Mouse (Mus musculus) heart, adult 2 months (tissue): ENCODE data around the gene Cdh26. TPM values are rescaled to one million over a fixed set of nuclear protein-coding genes. Genes with fewer than 3 reads are reported as not detected.

Experiments
- DNase-seq, 2 experiments: peaks; one replicate each; pipeline ENCODE4 v3.0.0; 2021
- H3K27ac ChIP-seq: fragments of 200-600 bp; 2 replicates; pipeline ENCODE4 v1.8.1; 2022
- H3K27me3 ChIP-seq: fragments of 200-500 bp; 2 replicates; pipeline ENCODE4 v1.6.1; 2012; ENCODE audit warnings: mild to moderate bottlenecking, low read length, inconsistent platforms, mixed read lengths; ENCODE audit not compliant: control insufficient read depth, insufficient read depth
- H3K36me3 ChIP-seq: fragments of 200-500 bp; 2 replicates; pipeline ENCODE4 v1.6.1; 2012; ENCODE audit warnings: low read length, inconsistent platforms; ENCODE audit not compliant: control insufficient read depth, insufficient read depth
- H3K4me1 ChIP-seq: fragments of 200-500 bp; 2 replicates; pipeline ENCODE4 v1.6.1; 2011; ENCODE audit warnings: low read length; ENCODE audit not compliant: control insufficient read depth, insufficient read depth
- H3K4me3 ChIP-seq: fragments of 200-600 bp; 2 replicates; pipeline ENCODE4 v1.8.1; 2022
- H3K79me2 ChIP-seq: fragments of 200-500 bp; replicated peaks from 2 replicates; pipeline ENCODE4 v1.6.1; 2012; ENCODE audit warnings: mild to moderate bottlenecking, inconsistent platforms, low read length, moderate library complexity, mixed read lengths; ENCODE audit not compliant: control insufficient read depth, insufficient read depth
- H3K9ac ChIP-seq: fragments of 200-500 bp; 2 replicates; pipeline ENCODE4 v1.6.1; 2012; ENCODE audit warnings: low read depth, mild to moderate bottlenecking, control low read depth, inconsistent platforms, low read length, mixed read lengths
- CTCF ChIP-seq: fragments of 200-600 bp; IDR thresholded peaks from 2 replicates; pipeline ENCODE4 v1.8.1; 2022; ENCODE audit warnings: antibody characterized with exemption, mild to moderate bottlenecking, moderate library complexity
- EP300 ChIP-seq: fragments of 200-500 bp; IDR thresholded peaks from 2 replicates; pipeline ENCODE4 v1.6.1; 2011; ENCODE audit warnings: low read depth, low read length, control low read depth; ENCODE audit not compliant: insufficient read depth
- POLR2A ChIP-seq: fragments of 200-500 bp; IDR thresholded peaks from 2 replicates; pipeline ENCODE4 v1.6.1; 2011; ENCODE audit warnings: mild to moderate bottlenecking, low read depth, low read length, control low read depth; ENCODE audit not compliant: insufficient read depth
- WGBS: fragments of 180-500 bp; shearing (Covaris S2); methylation state at CpG from one replicate; pipeline ENCODE4 v1.1.7; 2018; 5-methylcytosine and 5-hydroxymethylcytosine counted together
- intact Hi-C: fragments of 180-260 bp; cut with DNase I; formaldehyde crosslinking; loops from one replicate; pipeline ENCODE4 v1.15.1; 2025
- polyA plus RNA-seq: library from polyadenylated mRNA; depleted of rRNA; stranded (reverse); fragments of >200 nt; gene quantifications from 2 replicates; pipeline ENCODE4 v1.2.3, GENCODE M21; 2012
- total RNA-seq, 2 experiments: library from RNA; stranded (reverse); gene quantifications; 2 replicates each; pipeline ENCODE4 v1.2.3; 2021

Gene Cdh26
- total and polyA plus RNA-seq, 3 experiments: 0.76 TPM; not detected in 2

DNA sequence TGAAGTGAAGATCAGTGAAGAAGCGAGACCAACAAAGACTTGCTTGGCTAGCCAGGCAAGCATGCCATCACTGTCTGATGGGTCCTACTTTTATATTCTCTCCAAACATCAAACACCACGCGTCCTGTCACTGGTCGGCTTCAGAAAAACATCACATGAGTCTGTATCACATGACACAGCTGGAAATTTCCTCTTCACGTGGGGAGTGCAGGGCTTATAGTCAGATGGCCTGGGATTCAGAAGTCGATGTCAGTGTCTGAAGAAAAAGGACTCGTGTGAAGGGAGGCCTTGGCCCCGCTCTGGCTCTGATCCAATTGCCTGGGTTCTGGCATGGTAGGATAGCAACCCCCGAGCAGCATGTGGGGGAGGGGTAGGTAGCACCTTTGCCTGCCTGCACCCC lies 86.6 kb downstream of the Cdh26 start:
- 71% methylated on average over 9 of the region's 9 CpGs for WGBS
- no peak overlapping the region for H3K9ac ChIP-seq
- no peaks in the 10 kb centered on the region for H3K79me2 ChIP-seq
- no peak overlapping the region for H3K4me3 ChIP-seq
- no peaks in the 10 kb centered on the region for H3K4me1 ChIP-seq
- intact Hi-C loops: no loop called here
- no peak for DNase-seq
- TF ChIP-seq CTCF: no peak
- TF ChIP-seq EP300: no peak
- TF ChIP-seq POLR2A: no peak
- H3K27me3 ChIP-seq: no peaks in the 10 kb centered on the region
- H3K36me3 ChIP-seq: no peaks in the 10 kb centered on the region
- no peak overlapping the region for H3K27ac ChIP-seq

DNA sequence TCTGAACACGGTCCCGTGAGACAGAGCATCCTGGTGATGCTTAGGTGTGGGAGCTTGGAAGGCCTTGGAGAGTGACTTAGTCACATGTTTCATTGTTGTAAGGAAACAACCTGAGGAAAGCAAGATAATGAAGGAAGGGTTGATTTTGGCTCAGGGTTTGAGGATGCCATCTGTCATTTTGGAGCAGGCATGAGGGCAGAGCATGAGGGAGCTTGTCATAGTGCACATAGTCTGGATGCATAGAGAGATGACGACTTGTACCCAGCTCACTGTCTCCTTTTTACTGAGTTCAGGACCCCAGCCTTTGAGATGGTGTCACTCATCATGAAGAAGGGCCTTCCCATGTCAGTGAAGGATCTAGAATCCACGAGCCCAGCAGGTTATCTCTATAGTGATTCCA lies 89.0 kb downstream of the Cdh26 start:
- WGBS: 78% methylated on average over 4 of the region's 4 CpGs
- H3K36me3 ChIP-seq: no peaks in the 10 kb centered on the region
- no peak overlapping the region for H3K4me3 ChIP-seq
- no peak overlapping the region for H3K9ac ChIP-seq
- H3K27me3 ChIP-seq: no peaks in the 10 kb centered on the region
- TF ChIP-seq POLR2A (no peak), EP300 (no peak), CTCF (no peak)
- intact Hi-C loops: no loop called here
- no peak overlapping the region for H3K27ac ChIP-seq
- H3K4me1 ChIP-seq: no peaks in the 10 kb centered on the region
- no peak for DNase-seq
- no peaks in the 10 kb centered on the region for H3K79me2 ChIP-seq

DNA sequence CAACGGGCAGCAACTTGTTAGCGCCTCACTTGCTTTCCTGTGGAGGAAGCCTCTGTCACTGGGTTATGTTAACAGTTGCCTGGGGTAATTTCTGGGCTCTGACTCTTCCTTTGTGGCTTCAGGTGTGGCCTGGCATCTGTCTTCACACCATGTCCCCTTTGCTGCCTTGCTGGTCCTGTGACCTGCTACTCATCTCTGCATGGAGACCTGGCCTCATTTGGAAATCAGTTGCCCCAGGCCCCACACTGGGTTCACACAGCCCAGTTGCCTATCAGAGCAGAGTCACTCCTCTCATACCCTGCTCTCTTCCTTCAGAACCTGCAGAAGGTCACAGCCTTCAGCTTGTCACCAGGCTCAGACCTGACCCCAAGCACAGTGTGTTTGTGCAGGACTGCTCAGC lies 89.9 kb downstream of the Cdh26 start:
- no peak for DNase-seq
- H3K4me1 ChIP-seq: no peaks in the 10 kb centered on the region
- no peak for TF ChIP-seq POLR2A
- no peak for TF ChIP-seq CTCF
- TF ChIP-seq EP300: no peak
- no peak overlapping the region for H3K4me3 ChIP-seq
- no peak overlapping the region for H3K9ac ChIP-seq
- no peak overlapping the region for H3K27ac ChIP-seq
- no peaks in the 10 kb centered on the region for H3K27me3 ChIP-seq
- no peaks in the 10 kb centered on the region for H3K79me2 ChIP-seq
- no peaks in the 10 kb centered on the region for H3K36me3 ChIP-seq
- intact Hi-C loops: no loop called here
- WGBS: 30% methylated on average over 2 of the region's 2 CpGs

GRCm38 (mm10) chr2:178522331-178522730 lies 92.0 kb downstream of the Cdh26 start:
- H3K4me3 ChIP-seq: no peak overlapping the region
- intact Hi-C loops: no loop called here
- no peak overlapping the region for H3K27ac ChIP-seq
- DNase-seq: no peak
- no peak for TF ChIP-seq POLR2A
- TF ChIP-seq EP300: no peak
- TF ChIP-seq CTCF: no peak
- H3K27me3 ChIP-seq: no peaks in the 10 kb centered on the region
- 46% methylated on average over 4 of the region's 4 CpGs for WGBS
- H3K4me1 ChIP-seq: no peaks in the 10 kb centered on the region
- no peaks in the 10 kb centered on the region for H3K79me2 ChIP-seq
- H3K9ac ChIP-seq: no peak overlapping the region
- H3K36me3 ChIP-seq: no peaks in the 10 kb centered on the region

- intact Hi-C loops: no loop called here
- Histone ChIP-seq H3K9ac (no peak overlapping the region), H3K27ac (no peak overlapping the region), H3K4me1 (no peaks in the 10 kb centered on the region), H3K27me3 (no peaks in the 10 kb centered on the region), H3K36me3 (no peaks in the 10 kb centered on the region), H3K4me3 (no peak overlapping the region), H3K79me2 (no peaks in the 10 kb centered on the region)
- DNase-seq: no peak
- TF ChIP-seq EP300: no peak
- no peak for TF ChIP-seq CTCF
- TF ChIP-seq POLR2A: no peak
- WGBS: 92% methylated on average over 1 of the region's 1 CpGs
Measured at GRCm38 (mm10) chr2:178522786-178523185, 92.5 kb downstream of the Cdh26 start.

DNA sequence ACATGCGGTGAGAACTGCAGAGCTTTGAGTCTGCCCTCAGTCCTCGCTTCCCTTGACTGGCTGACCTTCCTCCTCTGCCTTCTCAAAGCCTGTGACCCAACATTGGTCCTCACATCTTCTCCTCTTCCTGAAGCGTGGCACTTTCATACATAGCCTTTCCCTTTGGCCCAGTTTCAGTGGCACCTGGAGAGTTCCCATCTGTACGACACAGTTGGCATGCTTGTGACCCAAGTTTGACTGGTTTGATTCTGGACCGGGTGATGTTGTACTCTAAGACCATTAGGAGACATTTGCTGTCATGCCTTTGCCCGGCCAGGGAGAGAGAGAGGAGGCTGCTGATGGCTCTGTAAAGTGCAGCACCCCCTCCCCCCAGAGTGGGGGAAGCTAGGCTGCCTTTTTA lies 96.4 kb downstream of the Cdh26 start:
- no peak for DNase-seq
- Histone ChIP-seq H3K4me1 (no peaks in the 10 kb centered on the region), H3K4me3 (no peak overlapping the region), H3K27ac (no peak overlapping the region), H3K27me3 (no peaks in the 10 kb centered on the region), H3K9ac (no peak overlapping the region), H3K79me2 (no peaks in the 10 kb centered on the region), H3K36me3 (no peaks in the 10 kb centered on the region)
- WGBS: 79% methylated on average over 6 of the region's 6 CpGs
- intact Hi-C loops: no loop called here
- TF ChIP-seq CTCF (no peak), POLR2A (no peak), EP300 (no peak)

GRCm38 (mm10) chr2:178531226-178531625 lies 100.9 kb downstream of the Cdh26 start:
- 62% methylated on average over 5 of the region's 5 CpGs for WGBS
- DNase-seq: no peak
- intact Hi-C loops: no loop called here
- Histone ChIP-seq H3K9ac (no peak overlapping the region), H3K4me1 (no peaks in the 10 kb centered on the region), H3K27me3 (no peaks in the 10 kb centered on the region), H3K4me3 (no peak overlapping the region), H3K27ac (no peak overlapping the region), H3K36me3 (no peaks in the 10 kb centered on the region), H3K79me2 (no peaks in the 10 kb centered on the region)
- TF ChIP-seq CTCF: no peak
- TF ChIP-seq POLR2A: no peak
- no peak for TF ChIP-seq EP300
